Mouse (Mus musculus) limb, embryonic 14.5 days (tissue): Measurements from ENCODE around the gene Notch4. TPM values are rescaled to one million over a fixed set of nuclear protein-coding genes. Genes with fewer than 3 reads are reported as not detected.
A peak's percentile ranks its signal among the peaks of the same experiment; 100 is the strongest.

Experiments used
- ATAC-seq: fragments of 200-750 bp; cut with Nextera tagmentation; 2 replicates; pipeline ENCODE4 v1.8.0; 2017; ENCODE audit warnings: low read depth, moderate number of reproducible peaks, moderate TSS enrichment; ENCODE audit not compliant: low FRiP score
- DNase-seq: peaks from one replicate; pipeline ENCODE4 v3.0.0-alpha.2; 2015; ENCODE audit warnings: low spot score
- H3K27ac ChIP-seq: fragments of 300-500 bp; sonication (generic); replicated peaks from 2 replicates; pipeline ENCODE4 v1.5.1; 2014; ENCODE audit warnings: low read depth, mild to moderate bottlenecking, low read length, moderate library complexity, mixed read lengths
- H3K27me3 ChIP-seq: fragments of 300-500 bp; sonication (generic); 2 replicates; pipeline ENCODE4 v1.6.1; 2014; ENCODE audit warnings: low read length, mixed read lengths; ENCODE audit not compliant: control insufficient read depth, insufficient read depth
- H3K36me3 ChIP-seq: fragments of 300-500 bp; sonication (generic); 2 replicates; pipeline ENCODE4 v1.6.1; 2014; ENCODE audit warnings: mild to moderate bottlenecking, low read length, moderate library complexity, mixed read lengths; ENCODE audit not compliant: control insufficient read depth, insufficient read depth
- H3K4me1 ChIP-seq: fragments of 300-500 bp; sonication (generic); 2 replicates; pipeline ENCODE4 v1.6.1; 2014; ENCODE audit warnings: antibody characterized with exemption, low read length, mixed read lengths; ENCODE audit not compliant: control insufficient read depth, insufficient read depth
- H3K4me2 ChIP-seq: fragments of 300-500 bp; sonication (generic); replicated peaks from 2 replicates; pipeline ENCODE4 v1.6.1; 2014; ENCODE audit warnings: low read depth, mild to moderate bottlenecking, low read length, moderate library complexity; ENCODE audit not compliant: severe bottlenecking
- H3K4me3 ChIP-seq: fragments of 300-500 bp; sonication (generic); replicated peaks from 2 replicates; pipeline ENCODE4 v1.5.1; 2014; ENCODE audit warnings: low read length
- H3K9ac ChIP-seq: fragments of 300-500 bp; sonication (generic); 2 replicates; pipeline ENCODE4 v1.6.1; 2014; ENCODE audit warnings: mild to moderate bottlenecking, low read depth, low read length, moderate library complexity; ENCODE audit not compliant: severe bottlenecking
- H3K9me3 ChIP-seq: fragments of 300-500 bp; sonication (generic); 2 replicates; pipeline ENCODE4 v1.6.1; 2016; ENCODE audit warnings: low read length; ENCODE audit not compliant: control insufficient read depth
- POLR2A ChIP-seq: fragments of 200-500 bp; IDR thresholded peaks from 2 replicates; pipeline ENCODE4 v1.8.0; 2012; ENCODE audit warnings: inconsistent platforms, mild to moderate bottlenecking, moderate library complexity, borderline replicate concordance; ENCODE audit not compliant: insufficient read depth, insufficient read length; ENCODE audit errors: extremely low read depth
- WGBS: fragments of 180-500 bp; shearing (Covaris S2); extraction: QIAGEN DNeasy Blood & Tissue Kit; methylation state at CpG from one replicate; pipeline ENCODE4 v1.1.7; 2014; 5-methylcytosine and 5-hydroxymethylcytosine counted together
- polyA plus RNA-seq, 2 experiments: library from polyadenylated mRNA; depleted of rRNA in 1 of 2; stranded (reverse) in 1 of 2; unstranded in 1 of 2; fragments of >200 nt; fragmentation: Nextera tagmentation in 1 of 2; extraction: Ambion mirVana in 1 of 2; gene quantifications; 2 replicates each; pipeline versions ENCODE4 v1.2.1 to v1.2.3; 2012 to 2014

The Notch4 gene
- polyA plus RNA-seq, 2 experiments = 4.3 to 9.6 TPM

GRCm38 (mm10) chr17:34593752-34594525 lies 29.9 kb downstream of the Notch4 start:
- Histone ChIP-seq H3K36me3 (peaks cover 30% of the 10 kb centered on the region), H3K9ac (peak overlapping the region; percentile 94), H3K27ac (peak overlapping the region; percentile 98), H3K4me2 (peak overlapping the region; percentile 96), H3K9me3 (no peaks in the 10 kb centered on the region), H3K4me1 (peaks cover 41% of the 10 kb centered on the region), H3K27me3 (no peaks in the 10 kb centered on the region), H3K4me3 (peak overlapping the region; percentile 93)
- no peak for TF ChIP-seq POLR2A
- 42% methylated on average over 31 of the region's 34 CpGs for WGBS
- DNase-seq (no peak), ATAC-seq (no peak)

GRCm38 (mm10) chr17:34596098-34596497 lies 32.0 kb downstream of the Notch4 start:
- H3K4me2 ChIP-seq = no peak overlapping the region
- H3K27me3 ChIP-seq = no peaks in the 10 kb centered on the region
- no peaks in the 10 kb centered on the region for H3K9me3 ChIP-seq
- H3K27ac ChIP-seq = no peak overlapping the region
- 70% methylated on average over 8 of the region's 8 CpGs for WGBS
- no peak for DNase-seq
- H3K4me1 ChIP-seq = peaks cover 26% of the 10 kb centered on the region
- no peak for ATAC-seq
- no peak overlapping the region for H3K4me3 ChIP-seq
- TF ChIP-seq POLR2A = no peak
- no peak overlapping the region for H3K9ac ChIP-seq
- peaks cover 44% of the 10 kb centered on the region for H3K36me3 ChIP-seq

GRCm38 (mm10) chr17:34597566-34598095 lies 33.6 kb downstream of the Notch4 start, which contains the start of gene Ager:
Gene Ager, plus strand, starts transcription at chr17:34597862.
- ATAC-seq (no peak), DNase-seq (no peak)
- Histone ChIP-seq H3K4me3 (no peak within 1 kb of the TSS), H3K27me3 (no peaks in the 10 kb centered on the region), H3K36me3 (peaks cover 52% of the 10 kb centered on the region), H3K27ac (no peak within 1 kb of the TSS; the same call in 1 of the 2 replicates), H3K9ac (no peak within 1 kb of the TSS), H3K4me2 (no peak within 1 kb of the TSS), H3K9me3 (no peaks in the 10 kb centered on the region), H3K4me1 (peaks cover 25% of the 10 kb centered on the region)
- no peak for TF ChIP-seq POLR2A
- WGBS = 23% methylated on average over 5 of the region's 6 CpGs

DNA sequence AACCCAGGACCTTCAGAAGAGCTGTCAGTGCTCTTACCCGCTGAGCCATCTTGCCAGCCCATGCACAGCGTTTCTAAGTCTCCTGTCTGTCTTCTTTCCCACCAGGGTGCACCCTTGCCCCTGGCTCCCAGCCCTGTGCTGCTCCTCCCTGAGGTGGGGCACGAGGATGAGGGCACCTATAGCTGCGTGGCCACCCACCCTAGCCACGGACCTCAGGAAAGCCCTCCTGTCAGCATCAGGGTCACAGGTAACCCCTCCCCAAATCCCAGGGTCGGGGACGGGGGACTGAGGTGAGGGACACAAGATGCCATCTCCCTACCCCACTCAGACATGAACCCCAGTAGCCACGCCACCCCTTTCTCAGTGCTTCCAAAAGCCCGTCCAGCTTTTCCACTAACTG lies 35.8 kb downstream of the Notch4 start:
- no peaks in the 10 kb centered on the region for H3K9me3 ChIP-seq
- DNase-seq (no peak), ATAC-seq (no peak)
- no peaks in the 10 kb centered on the region for H3K27me3 ChIP-seq
- H3K4me1 ChIP-seq = peaks cover 20% of the 10 kb centered on the region
- no peak overlapping the region for H3K4me2 ChIP-seq
- TF ChIP-seq POLR2A = no peak
- WGBS = 73% methylated on average over 9 of the region's 9 CpGs
- no peak overlapping the region for H3K9ac ChIP-seq
- H3K27ac ChIP-seq = no peak overlapping the region
- H3K4me3 ChIP-seq = no peak overlapping the region
- peaks cover 41% of the 10 kb centered on the region for H3K36me3 ChIP-seq

- H3K4me2 ChIP-seq = no peak overlapping the region
- no peak overlapping the region for H3K27ac ChIP-seq
- no peaks in the 10 kb centered on the region for H3K27me3 ChIP-seq
- no peak for TF ChIP-seq POLR2A
- H3K36me3 ChIP-seq = peaks cover 22% of the 10 kb centered on the region
- no peak overlapping the region for H3K9ac ChIP-seq
- H3K9me3 ChIP-seq = no peaks in the 10 kb centered on the region
- H3K4me3 ChIP-seq = no peak overlapping the region; the same call in 1 of the 2 replicates
- DNase-seq = no peak
- no peak for ATAC-seq
- 88% methylated on average over 12 of the region's 12 CpGs for WGBS
- H3K4me1 ChIP-seq = peaks cover 28% of the 10 kb centered on the region
Measured at GRCm38 (mm10) chr17:34601796-34602195, 37.7 kb downstream of the Notch4 start.
